7 mouse cellular contexts compared by ENCODE assay signal in genomic region chr8:127268239-127269024, GRCm38 (mm10).
DNase-seq lines count a peak whose midpoint lies in the region; ATAC-seq lines count a peak whose summit lies in the region.

No protein-coding gene starts in this region.

- no peak overlapping the region for H3K27ac ChIP-seq in embryonic facial prominence, embryonic 14.5 days (replicated peaks; ENCODE audit: low read depth, low read length)

- H3K9ac ChIP-seq in embryonic facial prominence, embryonic 14.5 days (ENCODE audit: low read depth, low read length): no peak overlapping the region

- H3K4me3 ChIP-seq in embryonic facial prominence, embryonic 14.5 days (ENCODE audit: low read depth, low read length): no peak overlapping the region

- no peak for ATAC-seq in embryonic facial prominence, embryonic 14.5 days (ENCODE audit: low read depth)

- H3K36me3 ChIP-seq in embryonic facial prominence, embryonic 14.5 days (ENCODE audit: control insufficient read depth, insufficient read depth, low read length): no peaks in the 10 kb centered on the region

- no peaks in the 10 kb centered on the region for H3K9me3 ChIP-seq in embryonic facial prominence, embryonic 14.5 days (ENCODE audit: control insufficient read depth, low read length)

- DNase-seq in testis, postnatal 10 days (ENCODE audit: low spot score): peak; percentile 45
- no peak for DNase-seq in testis, postnatal 14 days (ENCODE audit: low spot score)
- peak; percentile 41 for DNase-seq in embryonic facial prominence, embryonic 14.5 days (ENCODE audit: low spot score)
- DNase-seq in layer of hippocampus, postnatal 14 days (ENCODE audit: low spot score in 2 of 2): peak; percentile 18 to 54
- no peak for DNase-seq in cerebellum, adult 11 months
- DNase-seq in gastrocnemius, postnatal 36 days: no peak
- no peak for DNase-seq in gastrocnemius, adult 8-10 months (ENCODE audit: low spot score in 2 of 2)

- intact Hi-C loops in gastrocnemius, postnatal 36 days (cut with DNase I): no loop called here

- 64% methylated on average over 12 of the region's 12 CpGs for WGBS in embryonic facial prominence, embryonic 14.5 days

- no peaks in the 10 kb centered on the region for H3K27me3 ChIP-seq in embryonic facial prominence, embryonic 14.5 days (replicated peaks; ENCODE audit: control insufficient read depth, insufficient read depth, low read length)

- H3K4me2 ChIP-seq in embryonic facial prominence, embryonic 14.5 days (ENCODE audit: low read depth, low read length): no peak overlapping the region

- no peaks in the 10 kb centered on the region; the same call in 1 of the 2 replicates for H3K4me1 ChIP-seq in embryonic facial prominence, embryonic 14.5 days (ENCODE audit: control insufficient read depth, insufficient read depth, low read length)

Comparison
In these comparisons a context has a peak if more than half of its experiments do, and no peak if none do; other contexts are left out.
1. DNase-seq: peak in testis, postnatal 10 days (single experiment), embryonic facial prominence, embryonic 14.5 days (single experiment) and layer of hippocampus, postnatal 14 days (2 of 2); none in testis, postnatal 14 days (single experiment), cerebellum, adult 11 months (single experiment), gastrocnemius, postnatal 36 days (0 of 2) and gastrocnemius, adult 8-10 months (0 of 2).